Mouse (Mus musculus): ENCODE data around the gene Cela1.

Cela1 gene

GRCm38 (mm10) chr15:100635851-100636645 lies 51.7 kb downstream of the Cela1 start:
- DNase-seq (ENCODE audit: low read depth, low spot score) = no peak

DNA sequence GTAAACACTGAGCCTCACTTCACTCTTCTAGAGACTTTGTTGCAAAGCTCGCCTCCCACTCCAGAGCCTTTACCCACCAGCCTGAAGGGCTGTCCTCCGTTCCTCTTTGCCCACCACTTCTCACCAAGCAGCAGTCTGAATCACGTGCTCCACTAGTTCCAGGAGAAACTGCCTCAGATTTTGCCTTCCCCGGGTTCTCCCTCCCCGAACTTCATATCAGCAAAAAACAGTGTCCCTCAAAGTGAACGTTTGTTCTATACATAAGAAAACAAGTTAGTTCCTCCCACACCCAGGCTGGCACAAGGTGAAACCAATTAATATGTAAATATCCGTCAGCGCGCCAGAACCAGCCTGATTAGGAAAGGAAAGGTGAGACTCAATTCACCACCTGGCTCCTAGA lies 52.5 kb downstream of the Cela1 start:
- DNase-seq (ENCODE audit: low read depth, low spot score) = no peak

DNA sequence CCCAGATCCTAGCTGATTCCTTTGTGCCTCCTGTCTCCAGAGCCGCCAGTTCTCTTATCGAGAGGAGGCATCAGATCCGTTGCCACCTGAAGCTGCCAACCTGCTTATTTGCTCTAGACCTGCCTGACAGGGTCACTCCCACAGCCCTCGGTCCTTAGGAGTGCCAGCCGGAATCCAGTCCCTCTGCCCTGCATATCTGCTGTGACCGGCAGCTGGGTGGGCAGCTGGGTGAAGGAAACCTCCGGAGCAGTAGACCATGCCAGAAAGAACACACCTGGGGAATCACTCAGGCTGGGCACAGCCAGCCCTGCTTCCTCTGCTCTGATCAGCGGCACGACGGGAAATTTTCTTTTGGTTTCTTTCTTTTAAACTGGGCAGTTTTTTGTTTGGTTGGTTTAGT lies 54.4 kb downstream of the Cela1 start:
- DNase-seq (ENCODE audit: low read depth, low spot score) = no peak

DNA sequence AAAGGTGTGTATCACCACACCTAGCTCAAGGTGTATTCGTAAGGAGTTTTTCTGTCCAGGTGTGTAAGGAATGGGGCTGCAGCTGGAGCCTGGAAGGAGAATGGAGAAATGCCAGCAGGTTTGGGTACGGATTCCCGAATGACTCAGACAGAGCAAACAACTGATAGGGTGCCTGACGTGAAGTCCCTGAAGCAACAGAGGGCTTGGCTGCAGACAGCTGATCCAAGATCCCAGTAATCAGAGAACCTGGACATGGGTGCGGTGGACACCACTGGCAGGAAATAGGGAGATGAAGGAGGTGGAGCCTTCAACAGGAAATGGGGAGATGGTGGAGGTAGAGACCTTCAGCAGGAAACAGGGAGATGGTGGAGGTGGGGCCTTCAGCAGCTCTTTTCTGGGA lies 55.4 kb downstream of the Cela1 start:
- no peak for DNase-seq (ENCODE audit: low read depth, low spot score)

GRCm38 (mm10) chr15:100631454-100632170 lies 56.1 kb downstream of the Cela1 start:
- no peak for DNase-seq (ENCODE audit: low read depth, low spot score)

GRCm38 (mm10) chr15:100630126-100630525 lies 57.6 kb downstream of the Cela1 start:
- no peak for DNase-seq (ENCODE audit: low read depth, low spot score)

DNA sequence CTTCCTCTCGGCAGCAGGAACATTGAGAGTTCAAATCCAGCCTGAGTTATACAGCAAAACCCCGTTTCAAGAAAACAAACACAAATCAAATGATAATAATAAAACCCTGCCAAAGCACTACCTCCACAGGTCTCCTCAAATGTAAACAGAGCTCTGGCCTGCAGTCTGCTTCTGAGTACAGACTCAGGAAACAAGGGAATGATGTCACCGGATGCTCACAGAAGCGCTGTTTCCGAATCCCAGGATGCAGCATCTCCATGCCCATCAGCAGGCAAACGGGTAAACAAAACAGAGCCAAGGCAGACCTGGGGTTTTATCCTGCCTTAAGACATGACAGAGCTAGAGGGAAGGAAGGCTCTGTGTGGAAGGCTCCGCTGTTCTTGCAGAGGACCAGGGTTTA lies 58.9 kb downstream of the Cela1 start:
- DNase-seq (ENCODE audit: low read depth, low spot score) = no peak

- DNase-seq (ENCODE audit: low read depth, low spot score) = no peak
Measured at GRCm38 (mm10) chr15:100627774-100628370, 59.8 kb downstream of the Cela1 start.

DNA sequence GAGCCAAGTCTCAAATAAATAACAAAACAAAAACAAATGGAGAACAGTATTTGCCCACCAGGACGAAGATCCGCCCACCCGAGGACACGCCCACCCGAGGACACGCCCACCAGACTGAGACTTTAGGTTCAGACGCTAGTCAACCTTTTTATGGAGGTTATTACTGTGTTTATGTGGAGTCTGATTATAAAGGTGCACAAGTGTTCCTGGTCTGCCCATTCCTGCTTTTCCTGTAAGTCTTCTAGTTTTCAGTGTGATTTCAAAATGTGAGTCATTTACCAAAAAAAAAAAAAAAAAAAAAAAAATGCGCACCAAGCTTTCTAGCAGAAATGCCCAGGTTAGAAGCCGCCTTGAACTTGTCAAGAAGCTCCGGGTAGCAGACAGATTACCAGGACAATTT lies 60.4 kb downstream of the Cela1 start:
- DNase-seq (ENCODE audit: low read depth, low spot score) = no peak

DNA sequence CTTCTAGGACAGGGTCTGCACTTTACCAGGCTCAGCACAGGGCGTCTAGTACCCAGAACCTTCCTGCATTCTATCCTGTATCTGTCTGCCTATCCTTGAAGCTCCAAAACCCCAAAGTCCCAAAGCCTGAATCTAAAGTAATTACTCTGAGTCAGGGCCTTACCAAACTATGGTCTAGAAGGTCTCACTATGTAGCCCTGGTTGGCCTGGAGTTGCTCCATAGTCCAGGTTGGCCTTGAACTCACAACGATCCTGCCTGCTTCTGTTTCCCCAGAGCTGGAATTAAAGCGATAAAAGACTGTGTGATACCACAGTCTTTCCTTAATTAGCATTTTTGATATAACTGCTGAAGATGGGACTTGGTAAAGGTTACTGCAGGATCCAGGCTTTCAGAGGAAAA lies 63.3 kb downstream of the Cela1 start:
- DNase-seq (ENCODE audit: low read depth, low spot score) = no peak
